Mouse (Mus musculus) testis, adult 2 months (tissue): ENCODE measurements around the gene Pim3.

Experiments used
- CTCF ChIP-seq: fragments of 200-500 bp; IDR thresholded peaks from 2 replicates; pipeline ENCODE4 v1.5.1; 2012; ENCODE audit warnings: low read depth, mild to moderate bottlenecking, inconsistent platforms, low read length, moderate library complexity; ENCODE audit not compliant: control insufficient read depth, insufficient read depth, insufficient replicate concordance
- POLR2A ChIP-seq: fragments of 200-500 bp; IDR thresholded peaks from 2 replicates; pipeline ENCODE4 v1.6.1; 2012; ENCODE audit warnings: low read depth, mild to moderate bottlenecking, inconsistent platforms, low read length, moderate library complexity; ENCODE audit not compliant: control insufficient read depth

GRCm38 (mm10) chr15:88830696-88831095 lies 31.3 kb upstream of the Pim3 start:
- TF ChIP-seq POLR2A (no peak), CTCF (no peak)
